ENCODE assay signal across 27 mouse cellular contexts in genomic region chr13:41067618-41068017, GRCm38 (mm10). TPM values are rescaled to one million over a fixed set of nuclear protein-coding genes. Genes with fewer than 3 reads are reported as not detected.
"Had no signal": no experiment of that assay in that cellular context is flagged by ENCODE, and none has a peak within 500 bp of the region (broad histone marks: within the 10 kb centered on the region; RNA-seq: fewer than 3 reads in every experiment).

No protein-coding gene starts in this region.

- H3K9me3 ChIP-seq: midbrain, embryonic 10.5 days; midbrain, embryonic 13.5 days; midbrain, embryonic 15.5 days; neural tube, embryonic 13.5 days; neural tube, embryonic 15.5 days had no signal

- H3K27me3 ChIP-seq: midbrain, embryonic 13.5 days; midbrain, embryonic 15.5 days; neural tube, embryonic 13.5 days; neural tube, embryonic 15.5 days had no signal

- H3K27ac ChIP-seq: midbrain, embryonic 10.5 days; midbrain, embryonic 13.5 days; midbrain, embryonic 15.5 days; neural tube, embryonic 13.5 days; neural tube, embryonic 15.5 days had no signal

- H3K36me3 ChIP-seq: midbrain, embryonic 10.5 days; midbrain, embryonic 13.5 days; midbrain, embryonic 15.5 days; neural tube, embryonic 13.5 days; neural tube, embryonic 15.5 days had no signal

- H3K4me3 ChIP-seq: midbrain, embryonic 10.5 days; midbrain, embryonic 13.5 days; midbrain, embryonic 15.5 days; myocyte; neural tube, embryonic 13.5 days; neural tube, embryonic 15.5 days had no signal

- DNase-seq: lung, adult 18-20 months; lung, embryonic 14.5 days; lung, postnatal 10 days; lung, postnatal 4 days; retina, postnatal 1 day; right cerebral cortex, adult 18-20 months; right cerebral cortex, postnatal 25 days; right cerebral cortex, postnatal 4 days; spleen, adult 18-20 months; thymus, adult 18-20 months; thymus, postnatal 14 days; thymus, postnatal 36 days had no signal

- H3K4me1 ChIP-seq: midbrain, embryonic 10.5 days; midbrain, embryonic 13.5 days; midbrain, embryonic 15.5 days; neural tube, embryonic 13.5 days; neural tube, embryonic 15.5 days had no signal

- H3K9ac ChIP-seq: lung, embryonic 14.5 days; midbrain, embryonic 13.5 days; midbrain, embryonic 15.5 days; neural tube, embryonic 13.5 days; neural tube, embryonic 15.5 days had no signal

- H3K4me2 ChIP-seq: lung, embryonic 14.5 days; midbrain, embryonic 13.5 days; midbrain, embryonic 15.5 days; neural tube, embryonic 13.5 days; neural tube, embryonic 15.5 days had no signal

RNA-seq across cellular contexts. Expression of gene Mak, which starts 11.9 kb away (rescaled TPM):
- total RNA-seq: megakaryocyte-erythroid progenitor cell, adult 5-6 weeks had no signal
- polyA plus RNA-seq: small intestine, adult 2 months had no signal

RNA-seq across cellular contexts. Expression of gene Gcm2, which starts 43.2 kb away (rescaled TPM):
- total RNA-seq: megakaryocyte-erythroid progenitor cell, adult 5-6 weeks had no signal
- polyA plus RNA-seq: liver, embryonic 16.5 days; lung, embryonic 14.5 days; lung, embryonic 16.5 days; midbrain, embryonic 10.5 days; midbrain, embryonic 13.5 days; midbrain, embryonic 15.5 days; myocyte; neural tube, embryonic 13.5 days; neural tube, embryonic 15.5 days; small intestine, adult 2 months; stomach, embryonic 14.5 days; stomach, embryonic 16.5 days had no signal

RNA-seq across cellular contexts. Expression of gene Sycp2l, which starts 46.5 kb away (rescaled TPM):
- total RNA-seq: megakaryocyte, adult 5-6 weeks; megakaryocyte-erythroid progenitor cell, adult 5-6 weeks had no signal
- polyA plus RNA-seq: liver, embryonic 16.5 days; lung, embryonic 14.5 days; lung, embryonic 16.5 days; midbrain, embryonic 10.5 days; midbrain, embryonic 13.5 days; midbrain, embryonic 15.5 days; myocyte; neural tube, embryonic 11.5 days; neural tube, embryonic 13.5 days; neural tube, embryonic 15.5 days; small intestine, adult 2 months; thymus, postnatal 0 days had no signal
